Mouse (Mus musculus): ENCODE results near the gene Psmd9. TPM values are rescaled to one million over a fixed set of nuclear protein-coding genes. Genes with fewer than 3 reads are reported as not detected.
"Not testable (repeated sequence)": the region's sequence is repeated elsewhere in the genome, so short reads cannot be mapped to it uniquely, and the experiment has no call there.

Gene Psmd9
- polyA plus RNA-seq, 1 experiment from 2014 or later: 73.5 TPM

DNA sequence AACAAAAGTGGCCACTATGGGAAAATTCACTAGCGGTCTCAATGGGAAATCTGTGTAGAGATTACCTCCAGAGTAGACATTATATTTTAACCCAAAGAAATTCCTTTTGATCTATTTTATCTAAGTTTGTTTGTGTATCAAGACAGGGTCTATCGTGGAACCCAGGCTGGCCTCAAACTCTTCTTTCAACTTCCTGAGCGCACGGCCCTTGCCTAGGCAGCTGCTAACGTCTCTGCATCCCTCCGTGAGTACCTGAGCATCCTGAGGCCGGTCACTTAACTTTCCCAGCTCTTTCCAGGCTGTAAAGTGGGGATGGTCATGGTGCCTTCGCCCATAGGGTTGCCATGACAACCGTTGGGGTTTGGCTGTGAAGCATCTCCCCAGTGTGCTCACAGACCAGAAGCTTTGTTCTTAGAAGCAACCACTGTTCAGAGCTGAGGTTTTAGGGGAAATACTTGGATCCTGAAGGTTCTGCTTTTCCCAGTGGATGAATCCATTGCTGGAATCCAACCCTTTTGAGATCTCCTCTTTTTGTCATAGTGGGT is 23.5 kb downstream of the Psmd9 start:
- WGBS: 58% methylated on average over 9 of the region's 9 CpGs
- ATAC-seq (ENCODE audit: low FRiP score) (no peak), DNase-seq (ENCODE audit: low spot score) (no peak)
- Histone ChIP-seq H3K4me2 (replicated peaks; ENCODE audit: low read depth, low read length) (no peak overlapping the region), H3K9ac (ENCODE audit: low read depth, low read length) (no peak overlapping the region), H3K9me3 (ENCODE audit: control insufficient read depth, low read length) (no peaks in the 10 kb centered on the region), H3K36me3 (ENCODE audit: control insufficient read depth, insufficient read depth, low read length) (no peaks in the 10 kb centered on the region), H3K4me1 (replicated peaks; ENCODE audit: control insufficient read depth, insufficient read depth, low read length) (no peaks in the 10 kb centered on the region), H3K27me3 (ENCODE audit: control insufficient read depth, insufficient read depth, low read length) (no peaks in the 10 kb centered on the region), H3K27ac (ENCODE audit: low read depth, low read length) (no peak overlapping the region), H3K4me3 (ENCODE audit: low read depth, low read length) (no peak overlapping the region)

DNA sequence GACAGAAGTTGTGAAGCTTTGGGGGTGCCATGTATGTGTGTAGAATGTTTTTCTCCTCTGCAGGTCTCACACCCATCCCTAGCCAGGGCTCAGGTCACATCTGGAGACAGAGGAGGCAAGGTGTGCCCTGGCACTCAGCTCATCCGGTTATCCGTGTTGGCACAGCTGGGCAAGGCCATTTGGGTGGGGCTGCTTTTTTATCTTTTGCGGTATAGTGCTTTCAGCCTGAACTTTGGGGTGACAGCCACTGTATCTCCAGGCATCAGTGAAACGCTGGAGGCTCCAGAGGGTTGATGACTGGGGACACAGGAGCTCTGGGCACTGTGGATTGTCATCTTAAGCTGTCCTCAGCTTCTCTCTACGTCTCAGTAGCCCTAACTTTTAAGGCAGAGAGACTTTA is 24.2 kb downstream of the Psmd9 start:
- Histone ChIP-seq H3K4me2 (replicated peaks; ENCODE audit: low read depth, low read length) (no peak overlapping the region), H3K27me3 (ENCODE audit: control insufficient read depth, insufficient read depth, low read length) (no peaks in the 10 kb centered on the region), H3K36me3 (ENCODE audit: control insufficient read depth, insufficient read depth, low read length) (no peaks in the 10 kb centered on the region), H3K27ac (ENCODE audit: low read depth, low read length) (no peak overlapping the region), H3K9ac (ENCODE audit: low read depth, low read length) (no peak overlapping the region), H3K4me1 (replicated peaks; ENCODE audit: control insufficient read depth, insufficient read depth, low read length) (no peaks in the 10 kb centered on the region), H3K4me3 (ENCODE audit: low read depth, low read length) (no peak overlapping the region), H3K9me3 (ENCODE audit: control insufficient read depth, low read length) (no peaks in the 10 kb centered on the region)
- ATAC-seq (ENCODE audit: low FRiP score) (no peak), DNase-seq (ENCODE audit: low spot score) (no peak)
- 86% methylated on average over 5 of the region's 5 CpGs for WGBS

DNA sequence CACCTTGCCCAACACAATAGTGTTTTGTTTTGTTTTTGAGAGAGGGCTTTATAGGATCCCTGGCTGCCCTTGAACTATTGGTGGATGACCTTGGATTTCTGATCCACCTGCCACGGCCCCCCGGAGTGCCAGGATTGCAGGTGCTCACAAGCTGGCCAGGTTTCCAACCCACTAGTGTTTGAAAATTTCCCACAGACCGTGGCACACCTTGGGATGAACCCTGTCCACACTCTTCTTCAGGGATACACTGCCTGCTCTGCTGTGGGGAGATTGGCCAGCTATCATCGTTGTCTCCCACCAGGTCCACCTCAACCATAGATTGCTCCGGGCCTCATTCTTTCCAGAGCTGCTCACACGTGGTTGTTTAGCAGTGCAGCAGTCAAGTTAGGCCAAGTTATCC is 25.6 kb downstream of the Psmd9 start:
- no peak overlapping the region for H3K4me2 ChIP-seq (replicated peaks; ENCODE audit: low read depth, low read length)
- no peak overlapping the region for H3K4me3 ChIP-seq (ENCODE audit: low read depth, low read length)
- no peaks in the 10 kb centered on the region for H3K4me1 ChIP-seq (replicated peaks; ENCODE audit: control insufficient read depth, insufficient read depth, low read length)
- no peaks in the 10 kb centered on the region for H3K36me3 ChIP-seq (ENCODE audit: control insufficient read depth, insufficient read depth, low read length)
- WGBS: 92% methylated on average over 6 of the region's 6 CpGs
- H3K27me3 ChIP-seq (ENCODE audit: control insufficient read depth, insufficient read depth, low read length): no peaks in the 10 kb centered on the region
- H3K27ac ChIP-seq (ENCODE audit: low read depth, low read length): no peak overlapping the region
- no peak for DNase-seq (ENCODE audit: low spot score)
- no peaks in the 10 kb centered on the region for H3K9me3 ChIP-seq (ENCODE audit: control insufficient read depth, low read length)
- no peak for ATAC-seq (ENCODE audit: low FRiP score)
- no peak overlapping the region for H3K9ac ChIP-seq (ENCODE audit: low read depth, low read length)

DNA sequence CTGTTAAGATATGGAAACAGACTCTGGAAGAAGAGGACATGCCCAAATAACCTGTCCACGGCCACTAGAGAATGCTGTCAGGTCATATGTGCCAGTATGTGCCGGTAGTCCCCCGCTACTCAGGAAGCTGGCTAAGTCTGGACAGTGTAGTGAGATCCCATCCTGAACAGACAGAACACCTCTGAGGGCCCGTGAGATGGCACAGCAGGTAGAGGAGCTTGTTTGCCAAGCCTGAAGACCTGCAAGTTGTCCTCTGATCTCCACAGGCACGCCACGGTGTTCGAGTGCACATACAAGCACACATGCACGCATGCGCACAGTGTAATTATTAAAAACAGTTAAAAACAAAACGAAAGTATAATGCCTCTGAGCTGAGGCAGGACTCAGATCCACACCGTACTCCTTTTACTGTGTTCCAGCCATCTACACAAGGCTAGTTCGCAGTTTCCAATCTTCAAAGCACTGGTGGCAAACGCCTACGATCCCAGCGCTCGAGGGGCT is 26.3 kb downstream of the Psmd9 start:
- WGBS: 90% methylated on average over 16 of the region's 16 CpGs
- no peaks in the 10 kb centered on the region for H3K4me1 ChIP-seq (replicated peaks; ENCODE audit: control insufficient read depth, insufficient read depth, low read length)
- H3K27ac ChIP-seq (ENCODE audit: low read depth, low read length): no peak overlapping the region
- H3K4me3 ChIP-seq (ENCODE audit: low read depth, low read length): no peak overlapping the region
- DNase-seq (ENCODE audit: low spot score): no peak
- H3K4me2 ChIP-seq (replicated peaks; ENCODE audit: low read depth, low read length): no peak overlapping the region
- ATAC-seq (ENCODE audit: low FRiP score): no peak
- no peaks in the 10 kb centered on the region for H3K36me3 ChIP-seq (ENCODE audit: control insufficient read depth, insufficient read depth, low read length)
- no peaks in the 10 kb centered on the region for H3K27me3 ChIP-seq (ENCODE audit: control insufficient read depth, insufficient read depth, low read length)
- H3K9ac ChIP-seq (ENCODE audit: low read depth, low read length): no peak overlapping the region
- no peaks in the 10 kb centered on the region for H3K9me3 ChIP-seq (ENCODE audit: control insufficient read depth, low read length)

DNA sequence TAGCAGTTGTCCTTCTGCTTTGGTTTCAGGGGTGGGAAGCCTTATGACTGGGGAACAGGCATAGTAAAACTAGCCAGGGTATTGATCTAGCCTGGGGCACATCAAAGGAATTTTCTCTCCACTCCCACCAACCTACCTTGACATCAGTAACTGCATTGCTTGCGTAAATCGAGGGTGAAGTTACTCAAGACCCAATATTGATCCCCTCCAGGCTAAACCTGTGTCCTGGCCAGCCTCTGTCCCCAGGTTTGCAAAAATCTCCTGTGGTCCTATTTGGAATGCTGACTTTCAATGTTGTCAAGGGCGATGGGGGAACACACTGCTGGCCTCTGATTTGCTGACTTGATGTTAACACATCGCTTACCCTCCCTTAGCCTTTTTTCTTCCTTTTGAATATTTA is 27.5 kb downstream of the Psmd9 start:
- Histone ChIP-seq H3K9me3 (ENCODE audit: control insufficient read depth, low read length) (no peaks in the 10 kb centered on the region), H3K4me3 (ENCODE audit: low read depth, low read length) (no peak overlapping the region), H3K36me3 (ENCODE audit: control insufficient read depth, insufficient read depth, low read length) (no peaks in the 10 kb centered on the region), H3K9ac (ENCODE audit: low read depth, low read length) (no peak overlapping the region), H3K4me1 (replicated peaks; ENCODE audit: control insufficient read depth, insufficient read depth, low read length) (no peaks in the 10 kb centered on the region), H3K27me3 (ENCODE audit: control insufficient read depth, insufficient read depth, low read length) (no peaks in the 10 kb centered on the region), H3K27ac (ENCODE audit: low read depth, low read length) (no peak overlapping the region), H3K4me2 (replicated peaks; ENCODE audit: low read depth, low read length) (no peak overlapping the region)
- 74% methylated on average over 4 of the region's 4 CpGs for WGBS
- DNase-seq (ENCODE audit: low spot score): no peak
- no peak for ATAC-seq (ENCODE audit: low FRiP score)

DNA sequence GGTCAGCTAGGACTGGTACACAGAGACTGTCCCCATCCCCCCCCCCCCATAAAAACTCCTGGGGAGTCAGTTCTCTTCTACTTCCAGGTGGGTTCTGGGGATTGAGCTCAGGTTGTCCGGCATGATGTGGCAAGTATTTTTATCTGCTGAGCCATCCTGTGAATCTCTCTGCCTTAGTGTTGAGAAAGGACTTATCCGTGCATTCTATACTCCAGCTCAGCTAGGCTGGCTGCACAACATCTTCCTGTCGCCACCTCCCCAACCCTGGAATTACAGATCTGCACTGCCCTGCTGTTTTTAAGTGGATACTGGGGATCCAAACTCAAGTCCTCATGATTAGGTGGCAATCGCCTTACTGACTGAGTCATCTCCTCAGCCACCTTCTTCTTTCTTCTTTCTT is 29.3 kb downstream of the Psmd9 start:
- no peak for DNase-seq (ENCODE audit: low spot score)
- H3K4me2 ChIP-seq (replicated peaks; ENCODE audit: low read depth, low read length): no peak overlapping the region
- WGBS: 89% methylated on average over 4 of the region's 4 CpGs

DNA sequence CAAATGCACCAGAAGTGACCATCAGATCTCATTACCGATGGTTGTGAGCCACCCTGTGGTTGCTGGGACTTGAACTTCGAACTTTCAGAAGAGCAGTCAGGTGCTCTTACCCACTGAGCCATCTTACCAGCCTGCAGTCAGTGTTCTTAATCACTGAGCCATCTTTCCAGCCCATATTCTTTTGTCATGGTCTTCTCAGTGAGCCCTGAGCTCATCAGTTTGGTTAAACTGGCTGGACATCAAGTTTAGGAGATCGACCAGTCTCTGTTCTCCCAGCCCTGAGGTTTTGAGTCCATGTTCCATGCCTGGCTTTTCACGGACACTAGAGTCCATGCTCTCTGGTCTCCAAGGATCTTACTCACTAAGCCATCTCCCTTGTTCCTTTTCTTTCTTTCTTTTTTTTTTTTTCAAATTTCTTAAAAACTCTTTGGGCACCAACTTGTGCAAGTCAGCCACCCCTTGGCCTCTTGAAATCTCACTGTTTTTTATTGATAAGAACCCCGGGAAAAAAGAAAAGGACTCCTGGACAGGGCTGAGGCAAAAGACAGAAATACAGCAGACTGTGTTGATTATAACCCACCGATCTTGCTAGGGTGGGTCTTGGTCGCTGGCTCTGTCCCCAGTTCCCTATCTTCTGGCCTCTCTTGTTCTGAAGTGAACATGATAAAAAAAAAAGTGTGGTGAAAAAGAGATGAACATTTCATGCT is 31.8 kb downstream of the Psmd9 start:
- not testable (repeated sequence) for ATAC-seq (ENCODE audit: low FRiP score); H3K4me2 ChIP-seq (replicated peaks; ENCODE audit: low read depth, low read length); H3K9ac ChIP-seq (ENCODE audit: low read depth, low read length); H3K27ac ChIP-seq (ENCODE audit: low read depth, low read length); H3K4me1 ChIP-seq (replicated peaks; ENCODE audit: control insufficient read depth, insufficient read depth, low read length); H3K36me3 ChIP-seq (ENCODE audit: control insufficient read depth, insufficient read depth, low read length); DNase-seq (ENCODE audit: low spot score); H3K9me3 ChIP-seq (ENCODE audit: control insufficient read depth, low read length); H3K27me3 ChIP-seq (ENCODE audit: control insufficient read depth, insufficient read depth, low read length); H3K4me3 ChIP-seq (ENCODE audit: low read depth, low read length)
- WGBS: 90% methylated on average over 4 of the region's 7 CpGs

More for the DNA sequence above, 29.3 kb downstream of the Psmd9 start:
- Histone ChIP-seq H3K36me3 (ENCODE audit: control insufficient read depth, insufficient read depth, low read length) (no peaks in the 10 kb centered on the region), H3K4me3 (ENCODE audit: low read depth, low read length) (no peak overlapping the region), H3K9ac (ENCODE audit: low read depth, low read length) (no peak overlapping the region), H3K9me3 (ENCODE audit: control insufficient read depth, low read length) (no peaks in the 10 kb centered on the region), H3K27ac (ENCODE audit: low read depth, low read length) (no peak overlapping the region), H3K27me3 (ENCODE audit: control insufficient read depth, insufficient read depth, low read length) (no peaks in the 10 kb centered on the region), H3K4me1 (replicated peaks; ENCODE audit: control insufficient read depth, insufficient read depth, low read length) (no peaks in the 10 kb centered on the region)
- ATAC-seq (ENCODE audit: low FRiP score): no peak

DNA sequence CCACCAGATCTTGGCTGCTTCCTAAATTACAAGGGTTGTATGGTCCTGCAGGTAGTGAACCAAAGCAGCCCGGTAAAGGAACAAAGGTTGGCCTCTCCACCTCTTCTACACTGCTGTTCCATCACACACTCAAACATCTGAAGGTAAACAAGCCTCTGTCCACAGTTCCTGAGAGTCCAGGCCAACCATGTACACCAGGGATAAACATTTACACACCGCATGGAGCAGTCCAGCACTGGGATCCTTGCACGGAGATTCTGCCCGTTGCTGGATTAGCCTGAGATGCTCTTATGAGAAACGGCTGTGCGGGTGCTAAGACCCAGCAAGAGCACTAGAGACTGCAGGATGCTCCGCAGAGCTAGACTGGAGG is 32.3 kb downstream of the Psmd9 start:
- ATAC-seq (ENCODE audit: low FRiP score): no peak
- H3K9ac ChIP-seq (ENCODE audit: low read depth, low read length): no peak overlapping the region
- H3K27ac ChIP-seq (ENCODE audit: low read depth, low read length): no peak overlapping the region
- DNase-seq (ENCODE audit: low spot score): no peak
- H3K36me3 ChIP-seq (ENCODE audit: control insufficient read depth, insufficient read depth, low read length): no peaks in the 10 kb centered on the region
- H3K4me3 ChIP-seq (ENCODE audit: low read depth, low read length): no peak overlapping the region
- no peaks in the 10 kb centered on the region for H3K9me3 ChIP-seq (ENCODE audit: control insufficient read depth, low read length)
- 87% methylated on average over 7 of the region's 7 CpGs for WGBS
- no peak overlapping the region for H3K4me2 ChIP-seq (replicated peaks; ENCODE audit: low read depth, low read length)
- H3K4me1 ChIP-seq (replicated peaks; ENCODE audit: control insufficient read depth, insufficient read depth, low read length): no peaks in the 10 kb centered on the region
- no peaks in the 10 kb centered on the region for H3K27me3 ChIP-seq (ENCODE audit: control insufficient read depth, insufficient read depth, low read length)

DNA sequence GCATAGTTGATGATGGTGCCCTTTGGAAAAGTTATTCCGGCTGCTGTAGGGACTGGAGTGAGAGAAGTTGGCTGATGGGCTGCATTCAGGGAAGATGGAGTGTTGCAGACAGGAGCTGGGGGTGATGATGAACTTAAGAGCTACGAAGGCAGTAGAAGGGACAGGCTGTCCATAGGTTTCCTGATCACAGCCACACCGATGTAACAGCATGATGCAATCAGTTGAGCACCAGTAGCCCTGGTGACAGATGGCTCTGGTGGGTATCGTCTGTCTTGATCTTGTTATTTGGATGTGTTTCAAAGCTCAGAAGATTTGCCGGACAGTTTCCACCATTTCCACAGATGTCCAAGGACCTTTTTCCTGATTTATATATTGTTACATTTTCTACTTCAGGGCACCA is 32.8 kb downstream of the Psmd9 start:
- H3K27me3 ChIP-seq (ENCODE audit: control insufficient read depth, insufficient read depth, low read length): no peaks in the 10 kb centered on the region
- no peaks in the 10 kb centered on the region for H3K4me1 ChIP-seq (replicated peaks; ENCODE audit: control insufficient read depth, insufficient read depth, low read length)
- H3K4me2 ChIP-seq (replicated peaks; ENCODE audit: low read depth, low read length): no peak overlapping the region
- ATAC-seq (ENCODE audit: low FRiP score) (no peak), DNase-seq (ENCODE audit: low spot score) (no peak)
- H3K9me3 ChIP-seq (ENCODE audit: control insufficient read depth, low read length): no peaks in the 10 kb centered on the region
- no peak overlapping the region for H3K9ac ChIP-seq (ENCODE audit: low read depth, low read length)
- H3K27ac ChIP-seq (ENCODE audit: low read depth, low read length): no peak overlapping the region
- 90% methylated on average over 5 of the region's 5 CpGs for WGBS
- no peak overlapping the region for H3K4me3 ChIP-seq (ENCODE audit: low read depth, low read length)
- no peaks in the 10 kb centered on the region for H3K36me3 ChIP-seq (ENCODE audit: control insufficient read depth, insufficient read depth, low read length)
